Mouse (Mus musculus) limb, embryonic 11.5 days (tissue): Measurements from ENCODE around the gene Sf3a2. TPM values are rescaled to one million over a fixed set of nuclear protein-coding genes. Genes with fewer than 3 reads are reported as not detected.
"Not testable (repeated sequence)": the region's sequence is repeated elsewhere in the genome, so short reads cannot be mapped to it uniquely, and the experiment has no call there.

Source experiments
- ATAC-seq: fragments of 200-750 bp; cut with Nextera tagmentation; 2 replicates; pipeline ENCODE4 v1.8.0; 2017; ENCODE audit warnings: low read depth; ENCODE audit not compliant: insufficient number of reproducible peaks, low FRiP score, low TSS enrichment
- DNase-seq: peaks from one replicate; pipeline ENCODE4 v3.0.0-alpha.2; 2015; ENCODE audit warnings: low spot score
- H3K27ac ChIP-seq: fragments of 300-500 bp; sonication (generic); replicated peaks from 2 replicates; pipeline ENCODE4 v1.5.1; 2014; ENCODE audit warnings: low read depth, mild to moderate bottlenecking, low read length
- H3K27me3 ChIP-seq: fragments of 300-500 bp; sonication (generic); 2 replicates; pipeline ENCODE4 v1.6.1; 2014; ENCODE audit warnings: mild to moderate bottlenecking, low read length, mixed read lengths; ENCODE audit not compliant: control insufficient read depth, insufficient read depth
- H3K36me3 ChIP-seq: fragments of 300-500 bp; sonication (generic); 2 replicates; pipeline ENCODE4 v1.6.1; 2014; ENCODE audit warnings: mild to moderate bottlenecking, low read length, moderate library complexity, mixed read lengths; ENCODE audit not compliant: control insufficient read depth, insufficient read depth
- H3K4me1 ChIP-seq: fragments of 300-500 bp; sonication (generic); 2 replicates; pipeline ENCODE4 v1.6.1; 2014; ENCODE audit warnings: low read length, mixed read lengths; ENCODE audit not compliant: control insufficient read depth, insufficient read depth
- H3K4me2 ChIP-seq: fragments of 300-500 bp; sonication (generic); 2 replicates; pipeline ENCODE4 v1.6.1; 2014; ENCODE audit warnings: low read depth, mild to moderate bottlenecking, moderate library complexity; ENCODE audit not compliant: severe bottlenecking
- H3K4me3 ChIP-seq: fragments of 300-500 bp; sonication (generic); 2 replicates; pipeline ENCODE4 v1.5.1; 2014; ENCODE audit warnings: low read depth, low read length
- H3K9ac ChIP-seq: fragments of 300-500 bp; sonication (generic); 2 replicates; pipeline ENCODE4 v1.6.1; 2014; ENCODE audit warnings: mild to moderate bottlenecking, low read length
- H3K9me3 ChIP-seq: fragments of 300-500 bp; sonication (generic); 2 replicates; pipeline ENCODE4 v1.6.1; 2016; ENCODE audit warnings: low read length; ENCODE audit not compliant: control insufficient read depth
- WGBS: fragments of 180-500 bp; shearing (Covaris S2); extraction: QIAGEN DNeasy Blood & Tissue Kit; methylation state at CpG from one replicate; pipeline ENCODE4 v1.1.7; 2014; 5-methylcytosine and 5-hydroxymethylcytosine counted together
- polyA plus RNA-seq: library from polyadenylated mRNA; unstranded; fragments of >200 nt; fragmentation: Nextera tagmentation; extraction: Ambion mirVana; gene quantifications from 2 replicates; pipeline ENCODE4 v1.2.1, GENCODE M21; 2014

The Sf3a2 gene
- polyA plus RNA-seq, 1 experiment from 2014 or later, result 122 TPM

GRCm38 (mm10) chr10:80827063-80827869, 29.3 kb downstream of the Sf3a2 start:
- Histone ChIP-seq H3K27me3 (no peaks in the 10 kb centered on the region), H3K9me3 (no peaks in the 10 kb centered on the region), H3K27ac (0 out of 2 replicates have a peak overlapping the region, but pooled peaks have one; percentile 74), H3K36me3 (peaks cover 5% of the 10 kb centered on the region; the same call in 1 of the 2 replicates), H3K9ac (peak overlapping the region; percentile 95), H3K4me3 (peak overlapping the region; percentile 54), H3K4me2 (peak overlapping the region; percentile 96), H3K4me1 (peaks cover 23% of the 10 kb centered on the region)
- WGBS, result 10% methylated on average over 28 of the region's 29 CpGs
- DNase-seq (no peak), ATAC-seq (no peak)

GRCm38 (mm10) chr10:80827870-80828420, 29.9 kb downstream of the Sf3a2 start:
- ATAC-seq (no peak), DNase-seq (no peak)
- 85% methylated on average over 10 of the region's 10 CpGs for WGBS
- Histone ChIP-seq H3K9ac (peak overlapping the region; percentile 95), H3K27ac (no peak overlapping the region), H3K27me3 (no peaks in the 10 kb centered on the region), H3K4me3 (peak overlapping the region; percentile 54), H3K9me3 (no peaks in the 10 kb centered on the region), H3K4me1 (peaks cover 23% of the 10 kb centered on the region), H3K4me2 (peak overlapping the region; percentile 96), H3K36me3 (peaks cover 5% of the 10 kb centered on the region; the same call in 1 of the 2 replicates)

- not testable (repeated sequence) for DNase-seq, H3K4me2 ChIP-seq, H3K4me3 ChIP-seq, H3K27ac ChIP-seq, H3K9me3 ChIP-seq, ATAC-seq, H3K9ac ChIP-seq, H3K27me3 ChIP-seq, H3K36me3 ChIP-seq
- 87% methylated on average over 9 of the region's 9 CpGs for WGBS
- peaks cover 23% of the 10 kb centered on the region for H3K4me1 ChIP-seq
Measured at GRCm38 (mm10) chr10:80828587-80828986, 30.6 kb downstream of the Sf3a2 start.

- peaks cover 23% of the 10 kb centered on the region for H3K4me1 ChIP-seq
Measured at GRCm38 (mm10) chr10:80829359-80830278, 31.6 kb downstream of the Sf3a2 start.

GRCm38 (mm10) chr10:80831136-80831535, 33.1 kb downstream of the Sf3a2 start:
- Histone ChIP-seq H3K9me3 (no peaks in the 10 kb centered on the region), H3K9ac (no peak overlapping the region), H3K36me3 (peaks cover 5% of the 10 kb centered on the region), H3K4me1 (peaks cover 23% of the 10 kb centered on the region), H3K27me3 (peaks cover 30% of the 10 kb centered on the region), H3K4me2 (no peak overlapping the region), H3K27ac (no peak overlapping the region), H3K4me3 (no peak overlapping the region)
- WGBS, result 2% methylated on average over 9 of the region's 9 CpGs
- ATAC-seq, result peak; percentile 15; the same call in 1 of the 2 replicates
- DNase-seq, result peak; percentile 79

More at GRCm38 (mm10) chr10:80829359-80830278, 31.6 kb downstream of the Sf3a2 start:
- Histone ChIP-seq H3K36me3 (peaks cover 5% of the 10 kb centered on the region; the same call in 1 of the 2 replicates), H3K27me3 (peaks cover 15% of the 10 kb centered on the region), H3K9ac (no peak overlapping the region), H3K4me2 (no peak overlapping the region), H3K27ac (no peak overlapping the region), H3K9me3 (no peaks in the 10 kb centered on the region), H3K4me3 (no peak overlapping the region)
- ATAC-seq (no peak), DNase-seq (no peak)
- WGBS, result 55% methylated on average over 1 of the region's 1 CpGs

GRCm38 (mm10) chr10:80832818-80833217, 34.8 kb downstream of the Sf3a2 start:
- Histone ChIP-seq H3K4me1 (peaks cover 19% of the 10 kb centered on the region), H3K4me3 (no peak overlapping the region), H3K27ac (no peak overlapping the region), H3K27me3 (peaks cover 37% of the 10 kb centered on the region), H3K36me3 (peaks cover 5% of the 10 kb centered on the region), H3K9ac (no peak overlapping the region), H3K4me2 (no peak overlapping the region), H3K9me3 (no peaks in the 10 kb centered on the region)
- DNase-seq (no peak), ATAC-seq (no peak)
- WGBS, result 72% methylated on average over 7 of the region's 7 CpGs

GRCm38 (mm10) chr10:80835617-80836016, 37.6 kb downstream of the Sf3a2 start:
- Histone ChIP-seq H3K4me1 (peaks cover 9% of the 10 kb centered on the region; the same call in 1 of the 2 replicates), H3K27me3 (peaks cover 37% of the 10 kb centered on the region), H3K27ac (no peak overlapping the region), H3K4me2 (no peak overlapping the region), H3K4me3 (0 out of 2 replicates have a peak overlapping the region, but pooled peaks have one; percentile 5), H3K36me3 (no peaks in the 10 kb centered on the region; the same call in 1 of the 2 replicates), H3K9me3 (no peaks in the 10 kb centered on the region), H3K9ac (no peak overlapping the region; the same call in 1 of the 2 replicates)
- DNase-seq (no peak), ATAC-seq (no peak)
- 58% methylated on average over 30 of the region's 30 CpGs for WGBS

- no peak for DNase-seq
- Histone ChIP-seq H3K9me3 (no peaks in the 10 kb centered on the region), H3K27ac (no peak overlapping the region), H3K36me3 (no peaks in the 10 kb centered on the region; the same call in 1 of the 2 replicates), H3K9ac (no peak overlapping the region), H3K4me2 (no peak overlapping the region), H3K4me1 (no peaks in the 10 kb centered on the region), H3K27me3 (peaks cover 37% of the 10 kb centered on the region), H3K4me3 (no peak overlapping the region)
- WGBS, result 47% methylated on average over 7 of the region's 7 CpGs
- ATAC-seq, result no peak
Measured at GRCm38 (mm10) chr10:80836949-80837379, 39.0 kb downstream of the Sf3a2 start.
